Mouse (Mus musculus) heart, adult 18-20 months (tissue): ENCODE measurements at regions not wholly inside any gene's neighbourhood (a gene's known extent, or its start where the extent isn't known, plus 50 kb on each side); places are given as distances from the start of the nearest gene placed in this dataset.

Experiments used
- DNase-seq, 2 experiments: peaks; one replicate each; pipeline ENCODE4 v3.0.0; 2021 to 2022; ENCODE audit warnings: mixed read lengths in 1 of 2

GRCm38 (mm10) chr7:68945886-68946863 lies 197.1 kb upstream of the Arrdc4 start:
- no peak for DNase-seq

- DNase-seq = no peak
Observed at GRCm38 (mm10) chr7:68930627-68931334, 181.7 kb upstream of the Arrdc4 start.

- DNase-seq = no peak
Observed at GRCm38 (mm10) chr7:68929669-68930068, 180.6 kb upstream of the Arrdc4 start.

GRCm38 (mm10) chr7:68925640-68926039 lies 176.6 kb upstream of the Arrdc4 start:
- DNase-seq = no peak

GRCm38 (mm10) chr7:68918632-68919435 lies 169.8 kb upstream of the Arrdc4 start:
- DNase-seq = no peak

GRCm38 (mm10) chr7:68917876-68918200 lies 168.8 kb upstream of the Arrdc4 start:
- DNase-seq = no peak

- DNase-seq = no peak
Observed at GRCm38 (mm10) chr7:68917137-68917875, 168.3 kb upstream of the Arrdc4 start.

GRCm38 (mm10) chr7:68915976-68916375 lies 166.9 kb upstream of the Arrdc4 start:
- DNase-seq = no peak

- no peak for DNase-seq
Observed at GRCm38 (mm10) chr7:68914344-68914743, 165.3 kb upstream of the Arrdc4 start.

- DNase-seq = no peak
Observed at GRCm38 (mm10) chr7:68911989-68912655, 163.1 kb upstream of the Arrdc4 start.

GRCm38 (mm10) chr7:68911562-68911961 lies 162.5 kb upstream of the Arrdc4 start:
- no peak for DNase-seq

- DNase-seq = no peak
Observed at GRCm38 (mm10) chr7:68909694-68910093, 160.7 kb upstream of the Arrdc4 start.

GRCm38 (mm10) chr7:68908401-68908834 lies 159.4 kb upstream of the Arrdc4 start:
- DNase-seq = no peak

GRCm38 (mm10) chr7:68907867-68908266 lies 158.8 kb upstream of the Arrdc4 start:
- no peak for DNase-seq

GRCm38 (mm10) chr7:68906771-68907395 lies 157.8 kb upstream of the Arrdc4 start:
- DNase-seq = no peak

GRCm38 (mm10) chr7:68905793-68906192 lies 156.8 kb upstream of the Arrdc4 start:
- no peak for DNase-seq

GRCm38 (mm10) chr7:68886173-68886572 lies 137.1 kb upstream of the Arrdc4 start:
- DNase-seq = no peak

- no peak for DNase-seq
Observed at GRCm38 (mm10) chr7:68873008-68873407, 124.0 kb upstream of the Arrdc4 start.

GRCm38 (mm10) chr7:68864322-68865031 lies 115.4 kb upstream of the Arrdc4 start:
- DNase-seq = no peak
